In genomic region chr7:44112373-44112772, GRCm38 (mm10) we compare ENCODE assay signal across 26 mouse cellular contexts. TPM values are rescaled to one million over a fixed set of nuclear protein-coding genes. Genes with fewer than 3 reads are reported as not detected.
A peak's percentile ranks its signal among the peaks of the same experiment; 100 is the strongest.
DNase-seq lines count a peak whose midpoint lies in the region; ATAC-seq and TF ChIP-seq lines count a peak whose summit lies in the region.
"Had no signal": no experiment of that assay in that cellular context is flagged by ENCODE, and none has a peak within 500 bp of the region (broad histone marks: within the 10 kb centered on the region; RNA-seq: fewer than 3 reads in every experiment).

Gene Klk1b22 (plus strand): TSS chr7:44112673.

- TF ChIP-seq CTCF in kidney, adult 2 months (conservative IDR thresholded peaks at IDR 0.05; ENCODE audit: insufficient read depth, insufficient read length, low read depth, low read length) = no peak

- no peaks in the 10 kb centered on the region for H3K9me3 ChIP-seq in forebrain, embryonic 11.5 days (ENCODE audit: control insufficient read depth, low read length)
- H3K9me3 ChIP-seq: embryonic facial prominence, embryonic 12.5 days; embryonic facial prominence, embryonic 15.5 days; forebrain, embryonic 12.5 days; forebrain, embryonic 15.5 days; hindbrain, embryonic 10.5 days; hindbrain, embryonic 13.5 days had no signal

- no peaks in the 10 kb centered on the region for H3K36me3 ChIP-seq in kidney, adult 2 months (ENCODE audit: control insufficient read depth, insufficient read depth, low read length)
- no peaks in the 10 kb centered on the region for H3K36me3 ChIP-seq in forebrain, embryonic 11.5 days (ENCODE audit: control insufficient read depth, insufficient read depth, low read length)
- H3K36me3 ChIP-seq: embryonic facial prominence, embryonic 12.5 days; embryonic facial prominence, embryonic 15.5 days; forebrain, embryonic 12.5 days; forebrain, embryonic 15.5 days; hindbrain, embryonic 10.5 days; hindbrain, embryonic 13.5 days had no signal

- DNase-seq in kidney, adult 2 months = no peak
- no peak for DNase-seq in kidney, postnatal 4 days
- DNase-seq in spleen, adult 12 weeks (ENCODE audit: low spot score) = peak; percentile 0
- DNase-seq in spleen, postnatal 4 days (ENCODE audit: low spot score in 2 of 2) = no peak
- DNase-seq in gonadal fat pad, adult 2 months (ENCODE audit: low read depth) = no peak
- DNase-seq in forebrain, embryonic 11.5 days (ENCODE audit: low spot score) = no peak
- DNase-seq in frontal cortex, postnatal 10 days (ENCODE audit: low spot score in 2 of 2) = no peak
- DNase-seq: adrenal gland, postnatal 10 days; adrenal gland, postnatal 36 days; B cell, adult 2 months; cerebellum, adult 18-20 months; cerebellum, adult 9-10 months; cerebellum, postnatal 14 days; gastrocnemius, postnatal 10 days; gastrocnemius, postnatal 36 days; heart, postnatal 36 days had no signal

- 51% methylated on average over 4 of the region's 4 CpGs for WGBS in kidney, adult 2 months
- WGBS in forebrain, embryonic 11.5 days = 78% methylated on average over 4 of the region's 4 CpGs

- H3K4me1 ChIP-seq in kidney, adult 2 months (ENCODE audit: control insufficient read depth, insufficient read depth, low read length) = 0 out of 2 replicates have a peak, but pooled peaks cover 4% of the 10 kb centered on the region
- H3K4me1 ChIP-seq in forebrain, embryonic 11.5 days (replicated peaks; ENCODE audit: control insufficient read depth, insufficient read depth, low read length) = no peaks in the 10 kb centered on the region
- H3K4me1 ChIP-seq: embryonic facial prominence, embryonic 12.5 days; embryonic facial prominence, embryonic 15.5 days; forebrain, embryonic 12.5 days; forebrain, embryonic 15.5 days; hindbrain, embryonic 10.5 days; hindbrain, embryonic 13.5 days had no signal

- no peak for ATAC-seq in forebrain, embryonic 11.5 days (replicated peaks; ENCODE audit: low FRiP score)
- ATAC-seq: forebrain, embryonic 15.5 days; hindbrain, embryonic 16.5 days had no signal

- H3K9ac ChIP-seq in forebrain, embryonic 11.5 days (ENCODE audit: low read length) = no peak within 1 kb of the TSS
- H3K9ac ChIP-seq: embryonic facial prominence, embryonic 12.5 days; embryonic facial prominence, embryonic 15.5 days; forebrain, embryonic 12.5 days; forebrain, embryonic 15.5 days; hindbrain, embryonic 13.5 days had no signal

- no peak within 1 kb of the TSS for H3K4me3 ChIP-seq in kidney, adult 2 months (ENCODE audit: insufficient read depth, low read depth, low read length)
- no peak within 1 kb of the TSS for H3K4me3 ChIP-seq in forebrain, embryonic 11.5 days (ENCODE audit: low read depth, low read length)
- H3K4me3 ChIP-seq: embryonic facial prominence, embryonic 12.5 days; embryonic facial prominence, embryonic 15.5 days; forebrain, embryonic 12.5 days; forebrain, embryonic 15.5 days; hindbrain, embryonic 10.5 days; hindbrain, embryonic 13.5 days had no signal

- H3K4me2 ChIP-seq in forebrain, embryonic 11.5 days (ENCODE audit: low read depth, low read length, severe bottlenecking) = no peak within 1 kb of the TSS
- H3K4me2 ChIP-seq: embryonic facial prominence, embryonic 12.5 days; embryonic facial prominence, embryonic 15.5 days; forebrain, embryonic 12.5 days; forebrain, embryonic 15.5 days; heart, embryonic 11.5 days; hindbrain, embryonic 13.5 days had no signal

- TF ChIP-seq POLR2A in kidney, adult 2 months (IDR thresholded peaks at IDR 0.05; ENCODE audit: low read depth, low read length) = no peak

- H3K27ac ChIP-seq in kidney, adult 2 months (ENCODE audit: insufficient read depth, low read depth, low read length) = peak within 1 kb of the TSS; percentile 59; the same call in 1 of the 2 replicates
- H3K27ac ChIP-seq in forebrain, embryonic 11.5 days (ENCODE audit: low read depth, low read length) = no peak within 1 kb of the TSS
- H3K27ac ChIP-seq: embryonic facial prominence, embryonic 12.5 days; embryonic facial prominence, embryonic 15.5 days; forebrain, embryonic 12.5 days; forebrain, embryonic 15.5 days; hindbrain, embryonic 10.5 days; hindbrain, embryonic 13.5 days had no signal

- no peaks in the 10 kb centered on the region for H3K27me3 ChIP-seq in kidney, adult 2 months (replicated peaks; ENCODE audit: control insufficient read depth, insufficient read depth, low read length)
- no peaks in the 10 kb centered on the region for H3K27me3 ChIP-seq in forebrain, embryonic 11.5 days (ENCODE audit: control insufficient read depth, insufficient read depth, low read length)
- H3K27me3 ChIP-seq: embryonic facial prominence, embryonic 12.5 days; embryonic facial prominence, embryonic 15.5 days; forebrain, embryonic 12.5 days; forebrain, embryonic 15.5 days; hindbrain, embryonic 13.5 days had no signal

RNA-seq across cellular contexts. Expression of gene Klk1b22, which starts in this region (rescaled TPM):
- polyA plus RNA-seq in kidney, adult 2 months (2012; rRNA removed) = 1.1 and 2.4 TPM in 2 replicates
- 16.3 TPM in 1 of 2 replicates, not detected in the other for polyA plus RNA-seq in gonadal fat pad, adult 2 months (2012; rRNA removed)
- polyA plus RNA-seq in forebrain, embryonic 11.5 days (2014; fragmentation: Nextera tagmentation; extraction: Ambion mirVana) = not detected in 2 replicates
- polyA plus RNA-seq: embryonic facial prominence, embryonic 12.5 days; embryonic facial prominence, embryonic 15.5 days; forebrain, embryonic 12.5 days; forebrain, embryonic 15.5 days; heart, embryonic 11.5 days; heart, embryonic 14.5 days; heart, postnatal 0 days; hindbrain, embryonic 10.5 days; hindbrain, embryonic 13.5 days; hindbrain, embryonic 16.5 days had no signal
